ENCODE assay signal across 14 mouse cellular contexts in genomic region chr1:128560452-128561324, GRCm38 (mm10). TPM values are rescaled to one million over a fixed set of nuclear protein-coding genes. Genes with fewer than 3 reads are reported as not detected.
A peak's percentile ranks its signal among the peaks of the same experiment; 100 is the strongest.
DNase-seq lines count a peak whose midpoint lies in the region; ATAC-seq and TF ChIP-seq lines count a peak whose summit lies in the region.
"Had no signal": no experiment of that assay in that cellular context is flagged by ENCODE, and none has a peak within 500 bp of the region (broad histone marks: within the 10 kb centered on the region; RNA-seq: fewer than 3 reads in every experiment).

No protein-coding gene starts in this region.

- H3K9me3 ChIP-seq in forebrain, embryonic 13.5 days (replicated peaks), result no peaks in the 10 kb centered on the region
- H3K9me3 ChIP-seq in forebrain, embryonic 11.5 days (ENCODE audit: control insufficient read depth, low read length), result no peaks in the 10 kb centered on the region
- no peaks in the 10 kb centered on the region for H3K9me3 ChIP-seq in intestine, embryonic 15.5 days
- no peaks in the 10 kb centered on the region for H3K9me3 ChIP-seq in intestine, postnatal 0 days (ENCODE audit: control insufficient read depth)
- H3K9me3 ChIP-seq in liver, embryonic 15.5 days (replicated peaks), result no peaks in the 10 kb centered on the region
- no peaks in the 10 kb centered on the region for H3K9me3 ChIP-seq in stomach, embryonic 15.5 days
- H3K9me3 ChIP-seq: embryonic facial prominence, embryonic 12.5 days; midbrain, embryonic 12.5 days had no signal

- no peak overlapping the region for H3K9ac ChIP-seq in forebrain, embryonic 13.5 days
- no peak overlapping the region for H3K9ac ChIP-seq in forebrain, embryonic 11.5 days (ENCODE audit: low read length)
- no peak overlapping the region for H3K9ac ChIP-seq in intestine, embryonic 15.5 days
- H3K9ac ChIP-seq in intestine, postnatal 0 days (ENCODE audit: low read depth, low read length), result no peak overlapping the region
- H3K9ac ChIP-seq in liver, embryonic 15.5 days, result 0 out of 2 replicates have a peak overlapping the region, but pooled peaks have one; percentile 16
- H3K9ac ChIP-seq in stomach, embryonic 15.5 days, result no peak overlapping the region
- H3K9ac ChIP-seq: embryonic facial prominence, embryonic 12.5 days; midbrain, embryonic 12.5 days had no signal

- TF ChIP-seq CTCF in intestine, postnatal 0 days (IDR thresholded peaks at IDR 0.05; ENCODE audit: low read depth), result no peak

- DNase-seq in forebrain, embryonic 11.5 days (ENCODE audit: low spot score), result no peak
- DNase-seq in thymus, postnatal 10 days (ENCODE audit: low spot score in 2 of 2), result no peak
- no peak for DNase-seq in right cerebral cortex, postnatal 10 days (ENCODE audit: low spot score in 2 of 2)
- DNase-seq: adrenal gland, adult 2 months; kidney, adult 8-10 months; thymus, adult 18-20 months had no signal

- no peak for ATAC-seq in forebrain, embryonic 13.5 days
- no peak for ATAC-seq in forebrain, embryonic 11.5 days (replicated peaks; ENCODE audit: low FRiP score)
- peak; percentile 47; the same call in 1 of the 2 replicates for ATAC-seq in intestine, embryonic 15.5 days
- ATAC-seq in intestine, postnatal 0 days, result no peak
- peak; percentile 99 for ATAC-seq in liver, embryonic 15.5 days (ENCODE audit: insufficient read depth)
- peak; percentile 84; the same call in 1 of the 2 replicates for ATAC-seq in stomach, embryonic 15.5 days (ENCODE audit: insufficient read depth, low FRiP score, low read depth)

- no peaks in the 10 kb centered on the region for H3K27me3 ChIP-seq in forebrain, embryonic 13.5 days
- no peaks in the 10 kb centered on the region for H3K27me3 ChIP-seq in forebrain, embryonic 11.5 days (ENCODE audit: control insufficient read depth, insufficient read depth, low read length)
- H3K27me3 ChIP-seq in intestine, embryonic 15.5 days (replicated peaks), result no peaks in the 10 kb centered on the region
- no peaks in the 10 kb centered on the region for H3K27me3 ChIP-seq in intestine, postnatal 0 days (replicated peaks; ENCODE audit: control insufficient read depth, insufficient read depth, low read length)
- H3K27me3 ChIP-seq in liver, embryonic 15.5 days, result no peaks in the 10 kb centered on the region
- H3K27me3 ChIP-seq in stomach, embryonic 15.5 days (replicated peaks), result no peaks in the 10 kb centered on the region
- H3K27me3 ChIP-seq: embryonic facial prominence, embryonic 12.5 days; midbrain, embryonic 12.5 days had no signal

- peaks cover 16% of the 10 kb centered on the region for H3K4me1 ChIP-seq in forebrain, embryonic 13.5 days
- H3K4me1 ChIP-seq in forebrain, embryonic 11.5 days (replicated peaks; ENCODE audit: control insufficient read depth, insufficient read depth, low read length), result no peaks in the 10 kb centered on the region
- H3K4me1 ChIP-seq in intestine, embryonic 15.5 days (replicated peaks), result no peaks in the 10 kb centered on the region
- H3K4me1 ChIP-seq in intestine, postnatal 0 days (replicated peaks; ENCODE audit: control insufficient read depth, insufficient read depth, low read length), result no peaks in the 10 kb centered on the region
- peaks cover 23% of the 10 kb centered on the region for H3K4me1 ChIP-seq in liver, embryonic 15.5 days (replicated peaks)
- H3K4me1 ChIP-seq in stomach, embryonic 15.5 days, result no peaks in the 10 kb centered on the region
- H3K4me1 ChIP-seq: embryonic facial prominence, embryonic 12.5 days had no signal

- peak overlapping the region; percentile 3; the same call in 1 of the 2 replicates for H3K27ac ChIP-seq in forebrain, embryonic 13.5 days
- no peak overlapping the region for H3K27ac ChIP-seq in forebrain, embryonic 11.5 days (ENCODE audit: low read depth, low read length)
- no peak overlapping the region for H3K27ac ChIP-seq in intestine, embryonic 15.5 days
- H3K27ac ChIP-seq in intestine, postnatal 0 days (ENCODE audit: low read depth, low read length), result no peak overlapping the region
- H3K27ac ChIP-seq in liver, embryonic 15.5 days (replicated peaks), result peak overlapping the region; percentile 79
- H3K27ac ChIP-seq in stomach, embryonic 15.5 days, result no peak overlapping the region
- H3K27ac ChIP-seq: embryonic facial prominence, embryonic 12.5 days; midbrain, embryonic 12.5 days had no signal

- no peaks in the 10 kb centered on the region for H3K36me3 ChIP-seq in forebrain, embryonic 13.5 days (ENCODE audit: poor library complexity, severe bottlenecking)
- no peaks in the 10 kb centered on the region for H3K36me3 ChIP-seq in forebrain, embryonic 11.5 days (ENCODE audit: control insufficient read depth, insufficient read depth, low read length)
- H3K36me3 ChIP-seq in intestine, embryonic 15.5 days, result no peaks in the 10 kb centered on the region
- H3K36me3 ChIP-seq in intestine, postnatal 0 days (ENCODE audit: control insufficient read depth, insufficient read depth), result no peaks in the 10 kb centered on the region
- no peaks in the 10 kb centered on the region for H3K36me3 ChIP-seq in liver, embryonic 15.5 days (replicated peaks)
- H3K36me3 ChIP-seq in stomach, embryonic 15.5 days, result no peaks in the 10 kb centered on the region
- H3K36me3 ChIP-seq: embryonic facial prominence, embryonic 12.5 days; G1E; midbrain, embryonic 12.5 days had no signal

- 75% methylated on average over 14 of the region's 14 CpGs for WGBS in forebrain, embryonic 13.5 days
- WGBS in forebrain, embryonic 11.5 days, result 85% methylated on average over 14 of the region's 14 CpGs
- 63% methylated on average over 14 of the region's 14 CpGs for WGBS in intestine, embryonic 15.5 days
- 62% methylated on average over 14 of the region's 14 CpGs for WGBS in intestine, postnatal 0 days
- WGBS in liver, embryonic 15.5 days (ENCODE audit: insufficient replicate concordance), result 33% methylated on average over 14 of the region's 14 CpGs
- WGBS in stomach, embryonic 15.5 days, result 55% methylated on average over 14 of the region's 14 CpGs

- H3K4me2 ChIP-seq in forebrain, embryonic 13.5 days, result no peak overlapping the region
- H3K4me2 ChIP-seq in forebrain, embryonic 11.5 days (ENCODE audit: low read depth, low read length, severe bottlenecking), result no peak overlapping the region
- no peak overlapping the region for H3K4me2 ChIP-seq in intestine, embryonic 15.5 days (replicated peaks)
- H3K4me2 ChIP-seq in intestine, postnatal 0 days (replicated peaks; ENCODE audit: low read depth), result no peak overlapping the region
- peak overlapping the region; percentile 55 for H3K4me2 ChIP-seq in liver, embryonic 15.5 days
- no peak overlapping the region for H3K4me2 ChIP-seq in stomach, embryonic 15.5 days
- H3K4me2 ChIP-seq: embryonic facial prominence, embryonic 12.5 days; midbrain, embryonic 12.5 days had no signal

- H3K4me3 ChIP-seq in forebrain, embryonic 13.5 days, result no peak overlapping the region
- no peak overlapping the region for H3K4me3 ChIP-seq in forebrain, embryonic 11.5 days (ENCODE audit: low read depth, low read length)
- H3K4me3 ChIP-seq in intestine, embryonic 15.5 days (replicated peaks), result no peak overlapping the region
- H3K4me3 ChIP-seq in intestine, postnatal 0 days (ENCODE audit: low read depth, low read length), result no peak overlapping the region
- H3K4me3 ChIP-seq in liver, embryonic 15.5 days (replicated peaks), result peak overlapping the region; percentile 17; the same call in 1 of the 2 replicates
- no peak overlapping the region for H3K4me3 ChIP-seq in stomach, embryonic 15.5 days (replicated peaks)
- H3K4me3 ChIP-seq: embryonic facial prominence, embryonic 12.5 days; midbrain, embryonic 12.5 days had no signal

RNA-seq across cellular contexts. Expression of gene Cxcr4, which starts 31.4 kb away (rescaled TPM):
- polyA plus RNA-seq in forebrain, embryonic 13.5 days (2015; fragmentation: Nextera tagmentation; extraction: Ambion mirVana), result 5.8 and 9.1 TPM in 2 replicates
- 9.0 and 10.0 TPM in 2 replicates for polyA plus RNA-seq in forebrain, embryonic 11.5 days (2014; fragmentation: Nextera tagmentation; extraction: Ambion mirVana)
- 2.8 and 3.1 TPM in 2 replicates for polyA plus RNA-seq in intestine, embryonic 15.5 days (2015; fragmentation: Nextera tagmentation; extraction: Ambion mirVana)
- 1.3 TPM in 2 replicates for polyA plus RNA-seq in intestine, postnatal 0 days (2015; fragmentation: Nextera tagmentation; extraction: Ambion mirVana)
- 2.1 TPM in 2 replicates for polyA plus RNA-seq in liver, embryonic 15.5 days (2015; fragmentation: Nextera tagmentation; extraction: Ambion mirVana)
- polyA plus RNA-seq in stomach, embryonic 15.5 days (2015; fragmentation: Nextera tagmentation; extraction: Ambion mirVana), result 5.8 and 6.1 TPM in 2 replicates
- polyA plus RNA-seq: G1E had no signal

Comparison
In these comparisons a context has a peak if more than half of its experiments do, and no peak if none do; other contexts are left out.
1. ATAC-seq: peak in intestine, embryonic 15.5 days (single experiment), liver, embryonic 15.5 days (single experiment) and stomach, embryonic 15.5 days (single experiment); none in forebrain, embryonic 13.5 days (single experiment), forebrain, embryonic 11.5 days (single experiment) and intestine, postnatal 0 days (single experiment).
2. H3K27ac ChIP-seq: peak in forebrain, embryonic 13.5 days (single experiment) and liver, embryonic 15.5 days (single experiment); none in forebrain, embryonic 11.5 days (single experiment), intestine, embryonic 15.5 days (single experiment), intestine, postnatal 0 days (single experiment) and stomach, embryonic 15.5 days (single experiment).